In genomic region chr3:84156105-84156504, GRCm38 (mm10) we compare ENCODE assay signal across 10 mouse cellular contexts. TPM values are rescaled to one million over a fixed set of nuclear protein-coding genes. Genes with fewer than 3 reads are reported as not detected.
DNase-seq lines count a peak whose midpoint lies in the region; ATAC-seq and TF ChIP-seq lines count a peak whose summit lies in the region.
"Had no signal": no experiment of that assay in that cellular context is flagged by ENCODE, and none has a peak within 500 bp of the region (broad histone marks: within the 10 kb centered on the region; RNA-seq: fewer than 3 reads in every experiment).

No protein-coding gene starts in this region.

- TF ChIP-seq EP300 in lung, postnatal 0 days (IDR thresholded peaks at IDR 0.05), result no peak

- no peaks in the 10 kb centered on the region for H3K4me1 ChIP-seq in lung, postnatal 0 days (ENCODE audit: insufficient read depth, low read depth, low read length)
- H3K4me1 ChIP-seq in limb, embryonic 13.5 days, result peaks cover 36% of the 10 kb centered on the region
- H3K4me1 ChIP-seq in stomach, embryonic 15.5 days, result peaks cover 4% of the 10 kb centered on the region; the same call in 1 of the 2 replicates

- H3K27me3 ChIP-seq in lung, postnatal 0 days (replicated peaks; ENCODE audit: insufficient read depth, low read length), result no peaks in the 10 kb centered on the region
- H3K27me3 ChIP-seq in limb, embryonic 13.5 days, result no peaks in the 10 kb centered on the region
- H3K27me3 ChIP-seq in stomach, embryonic 15.5 days (replicated peaks), result no peaks in the 10 kb centered on the region

- no peak overlapping the region for H3K9ac ChIP-seq in lung, postnatal 0 days (replicated peaks; ENCODE audit: low read depth)
- H3K9ac ChIP-seq in limb, embryonic 13.5 days, result no peak overlapping the region
- H3K9ac ChIP-seq in stomach, embryonic 15.5 days, result no peak overlapping the region

- no peak for TF ChIP-seq CTCF in lung, postnatal 0 days (IDR thresholded peaks at IDR 0.05)

- H3K4me2 ChIP-seq in lung, postnatal 0 days (replicated peaks; ENCODE audit: low read depth, low read length), result peak overlapping the region; percentile 92; the same call in 1 of the 2 replicates
- H3K4me2 ChIP-seq in limb, embryonic 13.5 days (replicated peaks), result peak overlapping the region; percentile 95
- peak overlapping the region; percentile 100; the same call in 1 of the 2 replicates for H3K4me2 ChIP-seq in stomach, embryonic 15.5 days

- ATAC-seq in lung, postnatal 0 days, result no peak
- ATAC-seq in limb, embryonic 13.5 days (ENCODE audit: low FRiP score, low read depth), result no peak
- ATAC-seq in stomach, embryonic 15.5 days (ENCODE audit: insufficient read depth, low FRiP score, low read depth), result no peak

- H3K4me3 ChIP-seq in lung, postnatal 0 days (ENCODE audit: low read depth, low read length), result no peak overlapping the region
- peak overlapping the region; percentile 56 for H3K4me3 ChIP-seq in limb, embryonic 13.5 days
- H3K4me3 ChIP-seq in stomach, embryonic 15.5 days (replicated peaks), result no peak overlapping the region; the same call in 1 of the 2 replicates

- H3K9me3 ChIP-seq in lung, postnatal 0 days (ENCODE audit: low read length), result no peaks in the 10 kb centered on the region
- no peaks in the 10 kb centered on the region for H3K9me3 ChIP-seq in limb, embryonic 13.5 days
- H3K9me3 ChIP-seq in stomach, embryonic 15.5 days, result no peaks in the 10 kb centered on the region

- WGBS in lung, postnatal 0 days, result 52% methylated on average over 6 of the region's 6 CpGs
- WGBS in limb, embryonic 13.5 days, result 34% methylated on average over 6 of the region's 6 CpGs
- 34% methylated on average over 6 of the region's 6 CpGs for WGBS in stomach, embryonic 15.5 days

- no peak overlapping the region for H3K27ac ChIP-seq in lung, postnatal 0 days (ENCODE audit: low read length)
- H3K27ac ChIP-seq in limb, embryonic 13.5 days, result no peak overlapping the region
- peak overlapping the region; percentile 74; the same call in 1 of the 2 replicates for H3K27ac ChIP-seq in stomach, embryonic 15.5 days

- DNase-seq in adrenal gland, adult (ENCODE audit: inconsistent age in 2 of 2, low spot score in 1 of 2), result peak; percentile 18 to 52
- DNase-seq in adrenal gland, adult 18-20 months (ENCODE audit: low spot score in 2 of 2), result no peak
- no peak for DNase-seq in lung, postnatal 0 days (ENCODE audit: low spot score)
- DNase-seq in lung, postnatal 10 days, result no peak
- DNase-seq in gastrocnemius, adult 18-20 months (ENCODE audit: low spot score), result no peak
- no peak for DNase-seq in cerebellum, postnatal 36 days

- H3K36me3 ChIP-seq in lung, postnatal 0 days (ENCODE audit: insufficient read depth, low read length), result no peaks in the 10 kb centered on the region
- H3K36me3 ChIP-seq in limb, embryonic 13.5 days, result no peaks in the 10 kb centered on the region; the same call in 1 of the 2 replicates
- H3K36me3 ChIP-seq in stomach, embryonic 15.5 days, result no peaks in the 10 kb centered on the region

RNA-seq across cellular contexts. Expression of gene Mnd1, which starts 0.5 kb away (rescaled TPM):
- 10 to 100 TPM in 1 of 2 experiments, 1 to 10 TPM in 1; 9.8 to 10.2 TPM for total RNA-seq in adrenal gland, adult 18-20 months (2021)
- polyA plus RNA-seq in lung, postnatal 0 days (2015; fragmentation: Nextera tagmentation; extraction: Ambion mirVana), result 5.3 and 6.5 TPM in 2 replicates
- 11.5 and 11.8 TPM in 2 replicates for polyA plus RNA-seq in limb, embryonic 13.5 days (2015; fragmentation: Nextera tagmentation; extraction: Ambion mirVana)
- polyA plus RNA-seq in stomach, embryonic 15.5 days (2015; fragmentation: Nextera tagmentation; extraction: Ambion mirVana), result 12.7 and 15.1 TPM in 2 replicates
- 1 to 10 TPM in 1 of 2 experiments, under 1 TPM in 1; 0.80 to 1.2 TPM for total RNA-seq in gastrocnemius, adult 18-20 months (2021)

RNA-seq across cellular contexts. Expression of gene Gm6525, which starts 17.8 kb away (rescaled TPM):
- under 1 TPM in 1 of 2 experiments, not detected in 1; 0.30 TPM for total RNA-seq in adrenal gland, adult 18-20 months (2021)
- polyA plus RNA-seq in lung, postnatal 0 days (2015; fragmentation: Nextera tagmentation; extraction: Ambion mirVana), result 0.57 and 0.75 TPM in 2 replicates
- 1.3 and 1.5 TPM in 2 replicates for polyA plus RNA-seq in limb, embryonic 13.5 days (2015; fragmentation: Nextera tagmentation; extraction: Ambion mirVana)
- polyA plus RNA-seq in stomach, embryonic 15.5 days (2015; fragmentation: Nextera tagmentation; extraction: Ambion mirVana), result 0.81 and 1.2 TPM in 2 replicates
- not detected for total RNA-seq in gastrocnemius, adult 18-20 months (2021)
- total RNA-seq: layer of hippocampus, postnatal 10 days had no signal
- polyA plus RNA-seq: thymus, postnatal 0 days had no signal

Comparison
In these comparisons a context has a peak if more than half of its experiments do, and no peak if none do; other contexts are left out.
1. DNase-seq: peak in adrenal gland, adult (2 of 2); none in adrenal gland, adult 18-20 months (0 of 2), lung, postnatal 0 days (single experiment), lung, postnatal 10 days (single experiment), gastrocnemius, adult 18-20 months (single experiment) and cerebellum, postnatal 36 days (0 of 2).
2. Peak in every context shown above with its lines, with median percentiles within 50 percentile points of each other: H3K4me2 ChIP-seq.